Mouse (Mus musculus) CD4-positive, CD25-positive, alpha-beta regulatory T cell, adult 2 months (primary cell): ENCODE measurements around the gene Eif4h.

Source experiments
- DNase-seq: peaks from one replicate; pipeline ENCODE4 v3.0.0-alpha.2; 2012; ENCODE audit warnings: low read depth, low spot score

Eif4h gene

GRCm38 (mm10) chr5:134639269-134639682 lies at the start of gene Eif4h:
Eif4h (minus strand) TSS chr5:134639490.
- DNase-seq = peak; percentile 98

- peak; percentile 100 for DNase-seq
Observed at GRCm38 (mm10) chr5:134688718-134689284, 49.5 kb upstream of the Eif4h start.

GRCm38 (mm10) chr5:134688086-134688717 lies 48.9 kb upstream of the Eif4h start, which contains the start of gene Limk1:
Limk1 (minus strand) TSS chr5:134688598.
- DNase-seq = no peak

GRCm38 (mm10) chr5:134687187-134687586 lies 47.9 kb upstream of the Eif4h start:
- no peak for DNase-seq

- DNase-seq = no peak
Observed at GRCm38 (mm10) chr5:134686541-134686940, 47.3 kb upstream of the Eif4h start.

- DNase-seq = no peak
Observed at GRCm38 (mm10) chr5:134684398-134684797, 45.1 kb upstream of the Eif4h start.

- DNase-seq = no peak
Observed at GRCm38 (mm10) chr5:134683813-134684212, 44.5 kb upstream of the Eif4h start.

- DNase-seq = no peak
Observed at GRCm38 (mm10) chr5:134680238-134680637, 40.9 kb upstream of the Eif4h start.

- no peak for DNase-seq
Observed at GRCm38 (mm10) chr5:134678827-134679546, 39.7 kb upstream of the Eif4h start.

- DNase-seq = peak; percentile 27
Observed at GRCm38 (mm10) chr5:134678031-134678430, 38.7 kb upstream of the Eif4h start.

GRCm38 (mm10) chr5:134677491-134677890 lies 38.2 kb upstream of the Eif4h start:
- no peak for DNase-seq

GRCm38 (mm10) chr5:134675956-134676759 lies 36.9 kb upstream of the Eif4h start:
- peak; percentile 86 for DNase-seq

- no peak for DNase-seq
Observed at GRCm38 (mm10) chr5:134674977-134675376, 35.7 kb upstream of the Eif4h start.

GRCm38 (mm10) chr5:134672611-134673010 lies 33.3 kb upstream of the Eif4h start:
- no peak for DNase-seq

- no peak for DNase-seq
Observed at GRCm38 (mm10) chr5:134672198-134672516, 32.9 kb upstream of the Eif4h start.

- DNase-seq = no peak
Observed at GRCm38 (mm10) chr5:134671335-134672197, 32.3 kb upstream of the Eif4h start.

GRCm38 (mm10) chr5:134669001-134669708 lies 29.9 kb upstream of the Eif4h start:
- DNase-seq = no peak

- peak; percentile 36 for DNase-seq
Observed at GRCm38 (mm10) chr5:134668495-134668894, 29.2 kb upstream of the Eif4h start.

GRCm38 (mm10) chr5:134656708-134657107 lies 17.4 kb upstream of the Eif4h start:
- no peak for DNase-seq

- DNase-seq = no peak
Observed at GRCm38 (mm10) chr5:134652015-134652414, 12.7 kb upstream of the Eif4h start.
